Mouse (Mus musculus) CH12.LX (cell line): ENCODE results near the gene Gpr108.

Experiments used
- BHLHE40 ChIP-seq: IDR thresholded peaks from 2 replicates; pipeline ENCODE4 v1.6.1; 2011; ENCODE audit warnings: mild to moderate bottlenecking, low read depth, low read length, improper control_type of control experiment
- CHD1 ChIP-seq: IDR thresholded peaks from 2 replicates; pipeline ENCODE4 v1.6.1; 2012; ENCODE audit warnings: low read depth, low read length, improper control_type of control experiment, inconsistent platforms
- CTCF ChIP-seq, 2 experiments: IDR thresholded peaks in 1 of 2; conservative IDR thresholded peaks in 1 of 2; 2 replicates each; pipeline ENCODE4 v1.5.1; 2011 to 2012; ENCODE audit warnings: low read depth in 2 of 2, low read length in 2 of 2, improper control_type of control experiment in 1 of 2, inconsistent platforms in 1 of 2, mild to moderate bottlenecking in 1 of 2, moderate library complexity in 1 of 2
- EP300 ChIP-seq: IDR thresholded peaks from 2 replicates; pipeline ENCODE4 v1.6.1; 2011; ENCODE audit warnings: low read length, improper control_type of control experiment
- JUND ChIP-seq: conservative IDR thresholded peaks from 2 replicates; pipeline ENCODE4 v1.6.1; 2011; ENCODE audit warnings: low read depth, low read length, improper control_type of control experiment
- MAFK ChIP-seq: IDR thresholded peaks from 2 replicates; pipeline ENCODE4 v1.6.1; 2011; ENCODE audit warnings: low read length, improper control_type of control experiment; ENCODE audit not compliant: insufficient replicate concordance
- POLR2A ChIP-seq: IDR thresholded peaks from 2 replicates; pipeline ENCODE4 v1.6.1; 2011; ENCODE audit warnings: low read depth, mild to moderate bottlenecking, improper control_type of control experiment, low read length
- POLR2AphosphoS2 ChIP-seq: IDR thresholded peaks from 2 replicates; pipeline ENCODE4 v1.6.1; 2011; ENCODE audit warnings: low read depth, low read length, improper control_type of control experiment
- RCOR1 ChIP-seq: conservative IDR thresholded peaks from 2 replicates; pipeline ENCODE4 v1.6.1; 2012; ENCODE audit warnings: low read depth, mild to moderate bottlenecking, inconsistent platforms, low read length, improper control_type of control experiment
- SIN3A ChIP-seq: IDR thresholded peaks from 2 replicates; pipeline ENCODE4 v1.6.1; 2012; ENCODE audit warnings: low read length, improper control_type of control experiment, inconsistent platforms
- SMC3 ChIP-seq: IDR thresholded peaks from 2 replicates; pipeline ENCODE4 v1.6.1; 2011; ENCODE audit warnings: low read depth, low read length, improper control_type of control experiment
- TBP ChIP-seq: conservative IDR thresholded peaks from 2 replicates; pipeline ENCODE4 v1.6.1; 2011; ENCODE audit warnings: low read depth, low read length, improper control_type of control experiment
- ZKSCAN1 ChIP-seq: IDR thresholded peaks from 2 replicates; pipeline ENCODE4 v1.6.1; 2012; ENCODE audit warnings: low read depth, inconsistent platforms, low read length, improper control_type of control experiment, borderline replicate concordance

DNA sequence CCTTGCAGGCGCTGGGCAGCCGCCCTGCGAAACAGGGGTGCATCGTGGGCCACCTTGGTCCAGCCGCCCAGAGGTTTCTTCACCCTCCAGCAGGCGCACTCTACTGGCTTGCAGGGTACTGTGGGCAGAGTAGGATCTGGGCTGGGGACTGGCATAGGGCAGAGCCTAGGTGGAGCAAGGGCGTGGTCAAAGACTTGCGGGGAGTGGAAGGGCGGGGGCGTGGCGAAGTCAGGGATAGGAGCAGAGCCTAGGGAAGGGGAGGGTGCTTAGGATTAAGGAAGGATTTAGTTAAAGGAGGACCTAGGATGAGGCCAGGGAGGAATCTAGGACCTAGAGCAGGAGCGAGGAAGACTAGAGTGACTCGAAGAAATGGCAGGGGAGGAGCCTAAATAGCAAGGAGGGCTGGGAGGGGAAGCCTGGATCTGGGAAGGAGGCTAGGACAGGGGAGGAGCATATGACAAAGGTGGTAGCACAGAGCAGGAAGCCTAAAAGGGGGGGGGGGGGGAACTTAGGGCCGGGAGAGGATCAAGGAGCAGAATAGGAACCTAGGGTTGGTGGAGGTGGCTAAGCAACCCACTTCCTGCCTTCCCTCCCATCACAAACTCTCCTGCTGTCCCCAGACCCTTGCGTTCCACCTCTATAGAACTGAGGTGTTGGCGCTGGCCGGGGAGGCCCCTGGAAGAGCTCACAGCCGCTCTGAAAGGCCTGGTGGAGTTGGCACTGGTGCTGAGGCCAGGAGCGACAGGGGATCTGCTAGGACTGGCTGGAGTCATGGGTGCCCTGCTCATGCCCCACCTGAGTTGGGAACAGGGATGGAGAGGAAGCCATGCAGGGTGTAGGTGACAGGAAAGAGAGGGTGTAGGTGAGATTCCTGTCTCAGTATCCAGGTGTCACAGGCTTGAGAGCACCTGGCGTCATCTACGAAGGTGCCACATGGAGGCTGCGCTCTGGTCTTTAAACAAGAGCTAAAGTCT, 17.0 kb upstream of the Gpr108 start:
- TF ChIP-seq CTCF (conservative IDR thresholded peaks at IDR 0.05 in 1 of 2, IDR thresholded peaks at IDR 0.05 in 1 of 2; ENCODE audit: low read depth in 2 of 2, low read length in 2 of 2), result no peak
- no peak for TF ChIP-seq SMC3
- no peak for TF ChIP-seq MAFK
- TF ChIP-seq POLR2A, result no peak
- TF ChIP-seq RCOR1, result no peak
- no peak for TF ChIP-seq EP300
- TF ChIP-seq POLR2AphosphoS2, result no peak
- no peak for TF ChIP-seq SIN3A
- TF ChIP-seq BHLHE40, result no peak
- no peak for TF ChIP-seq ZKSCAN1
- TF ChIP-seq JUND, result no peak
- TF ChIP-seq TBP, result no peak
- TF ChIP-seq CHD1, result no peak
